Mouse (Mus musculus) thymus, postnatal 36 days (tissue): ENCODE data around the gene Ran.

Experiments used
- DNase-seq, 2 experiments: peaks; one replicate each; pipeline ENCODE4 v3.0.0; 2022; ENCODE audit warnings: mixed read lengths in 2 of 2

The Ran gene

DNA sequence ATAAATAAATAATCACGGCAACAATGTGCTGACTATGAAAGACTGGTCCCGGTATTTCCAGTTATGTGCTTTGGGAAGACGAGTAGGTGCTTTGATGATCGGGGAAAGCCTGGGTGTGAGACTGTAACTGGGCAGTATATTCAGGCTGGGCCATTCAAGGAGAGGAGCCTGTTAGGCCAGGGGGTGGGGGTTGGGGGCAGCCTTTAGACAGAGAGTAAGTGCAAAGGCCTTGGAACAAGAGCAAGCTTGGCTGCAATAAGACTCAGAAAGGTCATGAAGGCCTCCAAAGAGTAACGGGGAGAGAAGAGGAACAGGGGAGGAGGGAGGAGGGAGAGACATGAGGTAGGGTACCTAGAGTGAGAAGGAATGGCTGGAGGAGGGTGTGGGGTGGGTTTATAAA lies 4.3 kb upstream of the Ran start:
- no peak for DNase-seq

DNA sequence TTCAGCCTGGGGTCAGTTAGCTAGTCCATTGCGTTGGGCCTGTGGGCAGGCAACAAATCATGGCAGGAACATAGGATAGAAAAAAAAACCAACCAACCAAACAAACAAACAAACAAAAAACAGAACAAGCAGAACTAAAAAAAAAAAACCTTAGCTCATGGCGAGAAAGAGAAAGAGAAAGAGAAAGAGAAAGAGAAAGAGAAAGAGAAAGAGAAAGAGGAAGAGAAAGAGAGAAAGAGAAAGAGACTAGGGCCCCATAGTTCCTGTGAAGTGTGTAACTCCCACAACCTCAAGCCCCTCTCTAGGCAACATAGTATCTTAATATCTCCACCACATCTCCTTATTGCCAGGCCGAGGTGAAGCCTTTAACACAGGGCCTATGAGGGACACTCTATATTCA lies 3.5 kb upstream of the Ran start:
- no peak for DNase-seq

DNA sequence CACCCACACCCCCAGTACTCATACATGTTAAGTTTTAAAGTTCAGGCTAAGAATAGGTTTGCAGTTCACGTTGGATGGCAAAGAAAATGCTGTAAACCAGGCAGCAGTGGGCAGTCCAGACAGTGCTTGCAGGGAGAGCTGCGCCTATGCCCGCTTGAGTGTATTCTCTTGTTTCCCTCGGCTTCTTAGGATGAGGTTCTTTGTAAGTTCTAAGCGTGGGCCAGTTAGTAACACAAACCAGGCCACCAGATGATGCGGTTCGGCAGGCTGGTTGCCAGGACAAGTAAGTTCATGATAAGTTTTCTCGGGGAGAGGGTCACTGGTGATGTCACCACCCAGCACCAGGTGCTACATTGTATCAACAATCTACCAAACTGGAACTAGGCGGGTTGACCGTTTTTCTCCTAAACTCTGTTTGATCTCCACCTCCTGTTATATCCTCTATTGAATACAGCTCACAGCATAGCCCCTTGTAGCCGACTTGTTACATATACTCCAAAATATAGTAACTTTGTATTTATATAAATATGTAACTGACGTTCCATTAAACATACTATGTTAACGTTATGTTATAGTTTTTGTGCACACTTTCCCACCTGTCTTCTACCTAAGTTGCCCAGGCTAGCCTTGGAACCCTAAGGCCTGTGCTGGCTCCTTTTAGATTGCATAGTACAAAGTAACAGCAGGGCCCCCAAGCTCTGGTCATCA lies 933 bp upstream of the Ran start:
- DNase-seq, result no peak

DNA sequence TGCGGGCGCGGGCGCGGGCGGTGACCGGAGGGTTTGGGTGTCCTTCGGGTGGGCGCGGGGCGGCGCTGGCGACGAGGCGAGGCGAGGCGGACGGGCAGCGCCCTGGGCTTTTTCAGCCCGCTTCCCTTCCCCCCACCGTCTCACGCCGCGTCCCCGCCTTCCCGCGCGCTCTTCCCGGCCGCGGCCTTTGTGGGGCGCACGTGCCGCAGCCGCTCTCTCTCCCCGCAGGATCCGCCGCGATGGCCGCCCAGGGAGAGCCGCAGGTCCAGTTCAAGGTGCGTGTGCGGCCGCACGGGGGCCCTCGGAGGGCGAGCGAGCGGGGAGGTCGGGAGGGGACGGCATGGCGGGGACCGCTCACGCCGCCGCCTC lies 415 bp downstream of the Ran start:
- no peak for DNase-seq

DNA sequence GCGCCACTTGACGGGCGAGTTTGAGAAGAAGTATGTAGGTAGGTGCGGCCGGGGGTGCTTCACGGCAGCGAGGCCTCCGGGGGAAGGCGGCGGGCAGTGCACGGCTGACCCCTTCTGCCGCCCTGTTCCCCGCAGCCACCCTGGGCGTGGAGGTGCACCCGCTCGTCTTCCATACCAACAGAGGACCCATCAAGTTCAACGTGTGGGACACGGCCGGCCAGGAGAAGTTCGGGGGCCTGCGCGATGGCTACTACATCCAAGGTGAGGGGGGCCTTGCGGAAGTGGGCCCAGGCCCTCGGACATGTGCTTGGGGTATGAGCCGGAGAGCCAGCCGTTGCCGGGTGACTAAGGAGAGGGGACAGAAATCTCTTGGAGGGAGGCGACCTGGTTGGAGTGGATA lies 862 bp downstream of the Ran start:
- DNase-seq, result peak in 1 of 2 experiments; percentile 27

DNA sequence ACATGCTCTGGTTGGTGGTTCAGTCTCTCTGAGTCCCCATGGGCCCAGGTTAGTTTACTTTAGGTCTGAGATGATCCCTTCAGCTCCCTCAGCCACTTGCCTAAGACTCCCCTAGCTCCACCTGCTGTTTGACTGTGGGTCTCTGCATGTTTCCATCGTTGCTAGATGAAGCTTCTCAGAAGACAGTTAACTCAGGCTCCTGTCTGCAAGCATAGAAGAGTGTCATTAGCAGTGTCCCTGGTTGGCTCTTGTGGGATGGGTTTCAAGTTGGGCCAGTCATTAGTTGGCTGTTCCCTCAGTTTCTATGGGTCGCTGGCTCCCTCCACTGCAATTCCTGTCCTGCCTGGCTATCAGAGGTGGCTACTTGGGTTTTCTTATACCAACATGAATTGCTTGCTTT lies 5.2 kb downstream of the Ran start:
- DNase-seq, result no peak

DNA sequence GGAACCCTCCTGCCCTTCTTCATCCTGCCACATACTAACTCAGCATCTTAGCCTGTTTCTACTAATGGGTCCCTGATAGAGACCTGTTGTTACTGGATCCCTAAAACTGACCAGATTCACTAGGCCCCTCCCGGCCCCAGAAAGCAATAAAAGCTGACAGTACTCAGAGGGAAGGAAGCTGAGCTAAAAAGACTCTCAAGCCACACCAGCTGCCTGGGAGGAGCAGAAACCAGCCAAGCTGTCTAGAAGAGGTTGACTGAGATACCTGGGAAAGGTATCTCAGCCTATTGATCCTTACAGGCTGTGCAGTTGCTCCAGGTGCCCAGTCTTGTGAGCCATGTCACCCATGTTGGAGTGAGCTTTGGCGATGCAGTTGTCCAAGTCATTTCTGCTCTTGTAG lies 5.9 kb downstream of the Ran start:
- no peak for DNase-seq

- no peak for DNase-seq
These were observed 6.3 kb downstream of the Ran start for GRCm38 (mm10) chr5:129026171-129026570.

GRCm38 (mm10) chr5:129026637-129027036 lies 6.8 kb downstream of the Ran start:
- no peak for DNase-seq

- no peak for DNase-seq
These were observed 9.4 kb downstream of the Ran start for GRCm38 (mm10) chr5:129029131-129029723.

DNA sequence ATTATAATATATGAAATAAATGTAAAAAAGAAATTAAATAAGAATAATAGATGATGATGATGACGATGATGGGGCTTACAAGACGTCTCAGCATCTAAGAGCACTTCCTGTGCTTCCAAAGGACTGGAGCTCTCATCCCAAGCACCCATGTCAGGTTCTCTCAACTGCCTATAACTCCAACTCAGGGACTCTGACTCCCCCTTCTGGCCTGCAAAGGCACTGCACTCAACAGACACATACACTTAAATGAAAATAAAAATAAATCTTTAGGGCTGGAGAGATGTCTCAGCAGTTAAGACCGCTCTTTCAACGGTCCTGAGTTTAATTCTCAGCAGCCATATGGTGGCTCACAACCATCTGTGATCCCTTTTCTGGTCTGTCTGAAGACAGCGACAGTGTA lies 16.8 kb downstream of the Ran start:
- no peak for DNase-seq

DNA sequence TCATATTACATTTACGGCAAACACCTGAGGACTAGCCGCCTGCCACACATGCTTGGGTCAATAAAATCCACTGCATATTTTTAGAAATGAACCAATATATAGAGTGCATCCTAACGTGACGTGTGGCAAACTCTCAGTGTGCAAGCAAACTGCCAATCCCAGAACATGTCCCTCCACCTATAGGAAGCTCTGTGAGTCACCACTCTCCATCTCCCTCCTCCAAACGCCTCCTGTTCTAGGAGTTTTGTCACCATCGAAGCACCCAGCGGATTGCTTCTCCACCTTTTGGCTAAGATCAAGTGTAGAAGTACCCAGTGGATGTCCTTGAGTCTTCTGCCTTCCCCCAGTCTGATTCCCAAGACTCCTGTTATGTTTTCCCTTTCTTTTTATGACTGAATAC lies 17.9 kb downstream of the Ran start:
- DNase-seq, result no peak

GRCm38 (mm10) chr5:129045641-129046580 lies 26.0 kb downstream of the Ran start:
- peak; percentile 15 to 39 for DNase-seq

DNA sequence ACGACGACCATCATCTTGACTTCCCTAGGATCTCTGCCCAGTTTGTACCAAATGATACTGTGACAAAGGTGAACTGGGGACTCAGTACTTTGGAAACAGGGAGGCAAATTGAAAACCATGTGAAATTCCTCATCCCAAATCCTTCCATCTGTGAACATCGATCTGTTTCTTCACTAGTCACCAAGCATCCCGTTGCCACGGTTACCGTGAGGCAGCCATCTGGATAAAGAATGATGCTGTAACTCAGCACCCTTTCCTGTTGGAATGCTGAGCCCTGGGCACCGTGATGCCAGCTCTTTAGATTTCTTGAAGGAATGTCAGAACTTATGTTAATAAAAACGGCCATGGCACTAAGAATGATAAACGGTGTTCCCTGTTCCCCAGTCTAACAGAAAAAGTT lies 29.5 kb downstream of the Ran start:
- no peak for DNase-seq

GRCm38 (mm10) chr5:129051910-129052309 lies 32.0 kb downstream of the Ran start:
- DNase-seq, result no peak

DNA sequence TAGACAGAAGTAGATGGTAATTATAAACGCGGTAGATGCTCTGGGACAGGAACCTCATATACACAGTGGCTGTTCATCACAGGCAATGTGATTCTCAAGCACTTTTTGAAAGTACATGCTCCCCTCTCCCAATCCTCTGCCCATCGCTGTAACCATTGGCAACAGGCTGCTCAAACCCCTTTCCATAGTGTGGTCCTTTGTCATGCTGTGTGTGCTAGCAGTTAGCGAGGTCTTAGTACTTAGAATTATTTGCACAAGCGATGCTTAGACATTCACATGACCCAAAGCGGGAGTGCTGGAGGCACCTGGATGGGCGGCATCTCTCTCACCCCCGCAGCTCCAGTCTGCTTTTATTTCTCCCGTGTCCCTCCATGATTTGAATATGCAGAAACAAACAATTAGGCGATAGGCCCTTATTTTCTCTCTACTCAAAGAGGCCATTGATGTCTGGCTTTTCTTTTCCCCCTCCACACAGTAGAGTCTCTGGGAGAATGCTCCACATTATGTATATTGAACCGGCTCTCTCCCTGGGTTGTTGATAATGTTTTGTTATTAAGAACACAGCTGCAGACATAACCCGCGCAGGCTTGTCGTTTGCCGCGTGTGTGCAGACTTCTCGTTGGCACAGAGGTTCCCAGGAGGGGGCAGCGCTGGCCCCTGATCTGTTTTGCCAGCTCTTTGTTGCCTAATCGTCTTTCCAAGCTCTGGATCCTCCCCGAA lies 32.9 kb downstream of the Ran start:
- DNase-seq, result no peak

- no peak for DNase-seq
These were observed 34.9 kb downstream of the Ran start for GRCm38 (mm10) chr5:129054675-129055284.

DNA sequence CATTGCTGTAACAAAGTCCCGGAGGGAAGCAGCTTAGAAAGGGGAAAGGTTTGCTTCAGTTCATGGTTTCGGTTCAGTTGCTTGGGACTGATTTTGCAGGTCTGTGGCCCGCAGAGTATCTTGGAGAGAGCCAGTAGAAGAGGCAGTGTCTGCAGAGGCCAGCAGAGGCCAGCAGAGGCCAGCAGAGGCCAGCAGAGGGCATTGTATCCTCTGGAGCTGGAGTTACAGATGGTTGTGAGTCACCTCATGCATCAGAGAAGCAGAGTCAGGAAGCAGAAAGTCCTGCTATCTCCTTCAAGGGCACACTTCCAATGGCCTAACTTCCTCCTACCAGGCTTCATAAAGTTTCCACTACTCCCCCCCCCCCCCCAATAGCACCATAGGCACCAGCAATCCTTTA lies 39.2 kb downstream of the Ran start:
- DNase-seq, result no peak

GRCm38 (mm10) chr5:129061579-129061978 lies 41.7 kb downstream of the Ran start:
- DNase-seq, result peak in 1 of 2 experiments; percentile 22

DNA sequence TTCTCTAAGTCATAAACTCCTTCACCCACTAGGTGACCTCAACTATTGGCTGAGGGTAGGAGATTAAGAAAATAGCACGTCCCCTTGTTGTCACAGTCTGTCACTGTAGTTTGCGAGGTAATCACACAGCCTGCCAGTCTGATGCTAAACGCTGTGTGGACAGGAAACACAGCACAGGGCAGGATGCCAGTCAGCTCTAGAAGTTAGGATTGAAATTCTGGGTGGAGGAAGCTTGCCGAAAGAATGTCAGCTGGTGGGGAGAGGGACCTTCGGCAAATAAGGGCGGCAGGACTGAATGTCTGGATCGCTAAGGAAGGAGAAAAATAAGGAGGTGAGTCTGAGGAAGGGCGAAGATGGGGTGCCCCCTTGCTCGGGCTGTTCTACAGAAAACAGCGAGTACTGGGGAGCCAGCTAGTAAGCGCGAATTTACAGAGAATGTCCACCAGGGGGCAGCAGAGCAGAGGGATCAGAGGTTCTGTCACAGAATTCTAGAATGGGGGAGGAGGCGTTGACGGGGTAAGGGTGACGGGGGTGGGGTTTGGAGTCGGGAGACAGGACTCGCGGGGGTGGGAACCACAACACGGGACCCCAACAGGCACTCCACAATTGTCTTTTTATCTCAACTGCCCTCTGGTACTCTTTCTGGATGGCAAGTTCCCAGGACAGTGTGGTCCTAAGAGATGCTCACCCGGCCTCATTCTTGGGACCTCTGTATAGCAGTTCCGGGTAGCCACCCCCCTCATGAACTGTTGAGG lies 43.3 kb downstream of the Ran start:
- DNase-seq, result peak; percentile 69 to 73

- no peak for DNase-seq
These were observed 43.9 kb downstream of the Ran start for GRCm38 (mm10) chr5:129063792-129064087.

GRCm38 (mm10) chr5:129064186-129064585 lies 44.3 kb downstream of the Ran start:
- DNase-seq, result no peak
